8 mouse cellular contexts compared by ENCODE assay signal in genomic region chr3:149088621-149089128, GRCm38 (mm10).
DNase-seq lines count a peak whose midpoint lies in the region; ATAC-seq and TF ChIP-seq lines count a peak whose summit lies in the region.

No protein-coding gene starts in this region.

- DNase-seq in MEL (ENCODE audit: low read depth, low spot score) = peak; percentile 27
- DNase-seq in brain, embryonic 14.5 days (ENCODE audit: low read depth) = peak; percentile 79
- no peak for DNase-seq in spleen, postnatal 36 days (ENCODE audit: low spot score in 2 of 2)
- DNase-seq in spleen, adult 18-20 months = no peak
- no peak for DNase-seq in layer of hippocampus, adult 9-10 months (ENCODE audit: low spot score)

- H3K9me3 ChIP-seq in MEL (replicated peaks; ENCODE audit: insufficient read depth, low read length) = no peaks in the 10 kb centered on the region
- H3K9me3 ChIP-seq in heart, embryonic 16.5 days (replicated peaks; ENCODE audit: control insufficient read depth, low read length) = no peaks in the 10 kb centered on the region
- no peaks in the 10 kb centered on the region for H3K9me3 ChIP-seq in limb, embryonic 15.5 days
- no peaks in the 10 kb centered on the region for H3K9me3 ChIP-seq in neural tube, embryonic 14.5 days (ENCODE audit: control insufficient read depth, low read length)

- no peak overlapping the region for H3K27ac ChIP-seq in MEL (ENCODE audit: control insufficient read depth, low read depth, low read length)
- peak overlapping the region; percentile 27; the same call in 1 of the 2 replicates for H3K27ac ChIP-seq in heart, embryonic 16.5 days (ENCODE audit: low read length)
- H3K27ac ChIP-seq in limb, embryonic 15.5 days = no peak overlapping the region
- no peak overlapping the region for H3K27ac ChIP-seq in neural tube, embryonic 14.5 days (ENCODE audit: low read depth, low read length)

- no peak overlapping the region for H3K9ac ChIP-seq in MEL (ENCODE audit: control insufficient read depth, low read depth, low read length, poor library complexity, severe bottlenecking)
- peak overlapping the region; percentile 69 for H3K9ac ChIP-seq in heart, embryonic 16.5 days (ENCODE audit: low read length)
- H3K9ac ChIP-seq in limb, embryonic 15.5 days = 0 out of 2 replicates have a peak overlapping the region, but pooled peaks have one; percentile 10
- 0 out of 2 replicates have a peak overlapping the region, but pooled peaks have one; percentile 17 for H3K9ac ChIP-seq in neural tube, embryonic 14.5 days (replicated peaks; ENCODE audit: low read depth, low read length)

- no peak for TF ChIP-seq POLR2A in MEL (IDR thresholded peaks at IDR 0.05; ENCODE audit: control insufficient read depth in 1 of 2, insufficient read depth in 1 of 2, low read depth in 1 of 2, low read length in 2 of 2, poor library complexity in 1 of 2)
- no peak for TF ChIP-seq POLR2A in brain, embryonic 14.5 days (IDR thresholded peaks at IDR 0.05; ENCODE audit: borderline replicate concordance, extremely low read depth, insufficient read depth, insufficient read length, poor library complexity, severe bottlenecking)

- H3K4me3 ChIP-seq in MEL (ENCODE audit: control insufficient read depth in 1 of 2, insufficient read depth in 1 of 2, low read depth in 2 of 2, low read length in 2 of 2) = no peak overlapping the region
- H3K4me3 ChIP-seq in heart, embryonic 16.5 days (ENCODE audit: low read length) = peak overlapping the region; percentile 50
- peak overlapping the region; percentile 29 for H3K4me3 ChIP-seq in limb, embryonic 15.5 days
- peak overlapping the region; percentile 20 for H3K4me3 ChIP-seq in neural tube, embryonic 14.5 days (ENCODE audit: low read depth, low read length)

- WGBS in heart, embryonic 16.5 days = 4% methylated on average over 16 of the region's 16 CpGs
- 5% methylated on average over 16 of the region's 16 CpGs for WGBS in limb, embryonic 15.5 days
- 5% methylated on average over 16 of the region's 16 CpGs for WGBS in neural tube, embryonic 14.5 days

- TF ChIP-seq RAD21 in MEL (IDR thresholded peaks at IDR 0.05; ENCODE audit: low read depth, low read length) = no peak

- peak; percentile 49; the same call in 1 of the 2 replicates for ATAC-seq in heart, embryonic 16.5 days (replicated peaks; ENCODE audit: extremely low read depth, insufficient read depth, low FRiP score)
- no peak for ATAC-seq in limb, embryonic 15.5 days (ENCODE audit: insufficient number of reproducible peaks, low FRiP score, low TSS enrichment, low read depth)
- peak; percentile 61; the same call in 1 of the 2 replicates for ATAC-seq in neural tube, embryonic 14.5 days (ENCODE audit: low read depth)

- no peaks in the 10 kb centered on the region for H3K4me1 ChIP-seq in MEL (ENCODE audit: control insufficient read depth in 1 of 2, insufficient read depth in 2 of 2, low read length in 2 of 2)
- H3K4me1 ChIP-seq in heart, embryonic 16.5 days (ENCODE audit: control insufficient read depth, insufficient read depth, low read length) = peaks cover 31% of the 10 kb centered on the region
- peaks cover 13% of the 10 kb centered on the region for H3K4me1 ChIP-seq in limb, embryonic 15.5 days
- H3K4me1 ChIP-seq in neural tube, embryonic 14.5 days (ENCODE audit: control insufficient read depth, insufficient read depth, low read length) = no peaks in the 10 kb centered on the region

- no peaks in the 10 kb centered on the region for H3K27me3 ChIP-seq in MEL (ENCODE audit: control insufficient read depth in 1 of 2, insufficient read depth in 2 of 2, low read length in 2 of 2)
- no peaks in the 10 kb centered on the region for H3K27me3 ChIP-seq in heart, embryonic 16.5 days (ENCODE audit: control insufficient read depth, insufficient read depth, low read length)
- H3K27me3 ChIP-seq in limb, embryonic 15.5 days = no peaks in the 10 kb centered on the region
- H3K27me3 ChIP-seq in neural tube, embryonic 14.5 days (ENCODE audit: control insufficient read depth, insufficient read depth, low read length) = no peaks in the 10 kb centered on the region

- no peaks in the 10 kb centered on the region for H3K36me3 ChIP-seq in MEL (ENCODE audit: control insufficient read depth in 1 of 2, insufficient read depth in 2 of 2, low read length in 2 of 2)
- H3K36me3 ChIP-seq in heart, embryonic 16.5 days (ENCODE audit: control insufficient read depth, insufficient read depth) = no peaks in the 10 kb centered on the region
- H3K36me3 ChIP-seq in limb, embryonic 15.5 days = no peaks in the 10 kb centered on the region
- no peaks in the 10 kb centered on the region for H3K36me3 ChIP-seq in neural tube, embryonic 14.5 days (ENCODE audit: control insufficient read depth, insufficient read depth, low read length)

- no peak for TF ChIP-seq CTCF in MEL (IDR thresholded peaks at IDR 0.05 in 2 of 3, conservative IDR thresholded peaks at IDR 0.05 in 1 of 3; ENCODE audit: control insufficient read depth in 1 of 3, insufficient read depth in 1 of 3, low read depth in 2 of 3, low read length in 3 of 3, poor library complexity in 1 of 3, severe bottlenecking in 1 of 3)
- TF ChIP-seq CTCF in brain, embryonic 14.5 days (IDR thresholded peaks at IDR 0.05; ENCODE audit: borderline replicate concordance, extremely low read depth, insufficient read depth, insufficient read length) = no peak

- H3K79me2 ChIP-seq in MEL (ENCODE audit: control insufficient read depth, insufficient read depth, low read length, poor library complexity) = no peaks in the 10 kb centered on the region

- no peak for TF ChIP-seq EP300 in MEL (IDR thresholded peaks at IDR 0.05; ENCODE audit: low read depth in 1 of 2, low read length in 2 of 2)

- H3K4me2 ChIP-seq in heart, embryonic 16.5 days (ENCODE audit: low read depth, low read length) = peak overlapping the region; percentile 84
- peak overlapping the region; percentile 51 for H3K4me2 ChIP-seq in limb, embryonic 15.5 days
- peak overlapping the region; percentile 46 for H3K4me2 ChIP-seq in neural tube, embryonic 14.5 days (ENCODE audit: low read depth, low read length)

TF ChIP-seq in MEL, 35 proteins besides CTCF, POLR2A, EP300 and RAD21:
- TF ChIP-seq MYC (IDR thresholded peaks at IDR 0.05; ENCODE audit: low read depth, low read length) = no peak
- no peak for TF ChIP-seq TBP (IDR thresholded peaks at IDR 0.05; ENCODE audit: low read depth, low read length)
- no peak for TF ChIP-seq MAZ (IDR thresholded peaks at IDR 0.05; ENCODE audit: low read depth, low read length)
- TF ChIP-seq MYB (IDR thresholded peaks at IDR 0.05; ENCODE audit: low read depth, low read length) = no peak
- TF ChIP-seq JUND (IDR thresholded peaks at IDR 0.05; ENCODE audit: low read depth, low read length) = no peak
- no peak for TF ChIP-seq MAFK (IDR thresholded peaks at IDR 0.05; ENCODE audit: borderline replicate concordance, low read depth, low read length)
- TF ChIP-seq MAX (IDR thresholded peaks at IDR 0.05; ENCODE audit: low read length) = no peak
- TF ChIP-seq CHD2 (IDR thresholded peaks at IDR 0.05; ENCODE audit: low read length) = no peak
TF ChIP-seq in MEL: peak in this region for 0.

Comparison
In these comparisons a context has a peak if more than half of its experiments do, and no peak if none do; other contexts are left out.
1. DNase-seq: peak in MEL (single experiment) and brain, embryonic 14.5 days (single experiment); none in spleen, postnatal 36 days (0 of 2), spleen, adult 18-20 months (0 of 2) and layer of hippocampus, adult 9-10 months (single experiment).
2. H3K4me3 ChIP-seq: peak in heart, embryonic 16.5 days (single experiment), limb, embryonic 15.5 days (single experiment) and neural tube, embryonic 14.5 days (single experiment); none in MEL (0 of 2).
3. Peak in every context shown above with its lines, with median percentiles within 50 percentile points of each other: H3K4me2 ChIP-seq.